Mouse (Mus musculus): ENCODE data around the gene Btg2.

DNA sequence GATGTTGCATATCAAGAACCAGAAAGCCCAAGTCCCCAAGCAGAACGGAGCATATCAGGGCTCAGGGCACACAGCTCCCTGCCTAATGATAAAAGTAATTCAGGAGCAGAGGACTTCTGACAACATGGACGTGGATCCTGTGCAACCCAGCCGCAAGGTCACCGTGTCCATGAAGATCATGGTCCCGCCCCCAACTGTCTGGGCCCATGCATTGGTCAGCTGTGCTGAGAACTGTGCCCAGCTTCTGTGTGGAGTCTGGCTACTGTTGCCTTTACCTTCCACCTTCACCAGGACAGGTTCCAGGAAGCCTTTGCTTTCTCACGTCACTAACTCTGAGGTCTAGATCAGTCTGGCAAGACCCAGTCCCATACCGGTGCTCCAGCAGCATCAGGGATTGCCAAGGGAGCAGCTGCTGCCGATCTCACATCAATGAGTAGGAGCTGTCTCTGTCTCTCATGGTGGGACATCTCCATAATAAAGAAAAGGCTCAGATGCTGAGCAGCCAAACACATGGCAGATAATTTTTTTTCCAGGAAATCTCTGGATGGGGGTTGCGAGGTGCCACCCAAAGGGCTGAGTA, 23.2 kb downstream of the Btg2 start:
- no peak for TF ChIP-seq CTCF (IDR thresholded peaks at IDR 0.05; ENCODE audit: borderline replicate concordance, control insufficient read depth, extremely low read depth, insufficient read depth, low read length, poor library complexity)
- no peak for TF ChIP-seq POLR2A (IDR thresholded peaks at IDR 0.05; ENCODE audit: control insufficient read depth, extremely low read depth, insufficient read depth, low read length, poor library complexity)
